Mouse (Mus musculus): ENCODE results near the gene Klk9.

Gene Klk9

DNA sequence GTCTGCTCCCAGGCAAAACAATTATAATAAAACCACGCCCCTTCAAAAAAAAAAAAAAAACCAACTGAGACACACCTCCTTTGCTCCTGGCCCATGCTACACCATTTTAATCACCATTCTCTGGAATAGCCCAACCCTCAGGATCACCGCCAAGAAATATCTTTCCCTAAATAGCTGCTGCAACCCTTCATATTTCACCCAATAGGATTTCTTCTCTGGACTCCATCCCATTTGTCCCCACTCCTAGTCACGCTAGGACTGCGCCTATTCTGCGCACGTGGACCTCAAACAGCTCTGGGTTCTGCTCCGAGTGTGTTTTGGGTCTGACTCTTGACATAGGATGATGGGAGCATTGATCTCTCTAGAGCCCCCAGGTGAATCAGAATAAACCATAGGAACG, 4.7 kb downstream of the Klk9 start:
- DNase-seq (ENCODE audit: low spot score), result no peak

DNA sequence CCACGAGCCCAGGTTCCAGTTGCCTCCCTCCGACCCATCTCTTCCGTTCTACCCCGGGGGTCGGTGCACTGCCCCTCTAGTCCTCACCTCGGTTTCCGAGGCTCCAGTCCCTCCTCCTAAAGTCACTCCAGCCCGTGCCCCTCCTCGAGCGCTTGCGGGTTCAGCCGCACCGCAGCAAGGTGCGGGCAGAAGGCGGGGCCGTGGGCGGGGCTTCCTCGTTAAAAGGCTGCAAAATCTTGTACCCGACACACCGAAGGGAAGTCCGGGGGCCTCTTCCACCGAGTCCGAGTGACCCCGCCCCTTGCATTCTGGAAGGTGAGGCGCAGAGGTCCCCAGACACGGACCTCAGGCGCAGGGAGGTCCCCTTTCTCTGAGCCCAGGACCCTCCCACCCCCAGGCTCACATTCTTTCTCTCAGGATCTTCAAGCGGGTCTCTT, 5.7 kb downstream of the Klk9 start, which contains the start of gene Klk8:
Klk8 (plus strand) TSS at position 245 of the 437 bp plus-strand sequence.
- DNase-seq (ENCODE audit: low spot score), result no peak

DNA sequence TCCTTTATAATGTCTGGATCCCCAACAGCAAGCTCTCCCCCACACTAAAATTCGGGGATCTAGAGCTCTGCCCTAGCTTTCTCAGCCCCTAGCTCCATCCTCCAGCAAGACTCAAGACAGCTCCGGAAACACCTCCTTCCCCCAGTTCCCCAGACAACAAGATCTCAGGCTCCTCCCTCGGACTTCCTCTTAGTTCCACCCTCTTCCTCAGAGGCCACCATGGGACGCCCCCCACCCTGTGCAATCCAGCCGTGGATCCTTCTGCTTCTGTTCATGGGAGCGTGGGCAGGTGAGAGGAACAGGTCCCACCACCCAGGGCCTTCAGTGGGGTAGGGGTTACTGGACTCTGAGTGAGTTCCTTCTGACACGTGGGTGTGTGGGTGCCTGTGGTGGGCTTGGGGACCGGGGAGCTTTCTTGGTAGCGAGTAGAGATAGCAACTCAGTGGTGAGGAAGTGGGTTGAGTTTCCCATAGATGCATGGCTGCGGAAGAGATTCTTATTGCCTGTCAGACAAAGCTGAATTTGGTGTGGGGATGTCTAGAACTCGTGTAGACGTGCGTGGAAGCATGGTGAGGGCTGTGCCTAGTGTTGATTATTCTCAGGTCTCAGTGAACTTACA, 6.3 kb downstream of the Klk9 start:
- no peak for DNase-seq (ENCODE audit: low spot score)

DNA sequence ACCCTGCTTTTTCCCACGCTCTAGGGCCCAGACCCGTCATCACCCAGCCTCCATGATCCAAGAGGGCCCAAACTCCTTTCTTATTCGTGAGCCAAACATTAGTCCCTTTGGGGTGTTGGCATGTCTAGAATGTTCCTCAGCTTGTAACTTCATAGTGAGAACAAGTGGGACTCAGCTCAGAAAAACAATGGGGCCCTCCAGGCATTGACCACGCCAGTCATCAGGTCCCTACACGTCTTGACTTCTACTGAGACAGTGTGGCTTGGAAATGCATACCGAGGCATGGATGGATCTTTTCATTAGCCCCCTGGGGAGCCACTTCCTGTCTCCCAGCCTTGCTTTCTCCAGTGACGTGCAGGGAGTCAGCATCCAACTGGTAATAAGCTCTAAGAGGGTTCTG, 8.2 kb downstream of the Klk9 start:
- DNase-seq (ENCODE audit: low spot score), result no peak

GRCm38 (mm10) chr7:43810994-43811393, 19.3 kb downstream of the Klk9 start, which contains the start of gene Klk7:
Gene Klk7 (plus strand): TSS chr7:43811294.
- DNase-seq (ENCODE audit: low spot score), result no peak

GRCm38 (mm10) chr7:43815211-43815610, 23.5 kb downstream of the Klk9 start:
- DNase-seq (ENCODE audit: low spot score), result no peak

- DNase-seq (ENCODE audit: low spot score), result no peak
Measured at GRCm38 (mm10) chr7:43816746-43817145, 25.1 kb downstream of the Klk9 start.

- DNase-seq (ENCODE audit: low spot score), result no peak
Measured at GRCm38 (mm10) chr7:43821581-43821980, 29.9 kb downstream of the Klk9 start.

DNA sequence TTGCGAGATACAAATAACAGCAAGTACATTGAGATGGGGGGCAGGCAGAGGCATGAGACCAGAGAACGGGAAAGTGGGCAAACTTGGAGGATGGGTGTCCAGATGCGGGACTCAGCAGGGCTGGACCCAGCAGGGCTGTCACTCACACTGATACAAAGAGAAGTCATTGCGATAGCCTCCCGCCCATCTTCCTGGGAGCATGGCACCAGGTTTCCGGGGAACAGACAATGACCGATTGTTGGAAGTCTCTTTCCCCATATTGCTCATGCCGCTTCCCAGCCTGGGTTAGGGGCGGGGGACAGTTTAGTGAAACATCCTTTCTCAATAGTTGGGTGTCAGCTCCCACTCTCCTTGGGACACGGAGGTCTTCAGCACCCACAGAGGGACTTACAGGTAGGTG, 32.5 kb downstream of the Klk9 start, which contains the start of gene Klk6:
Klk6 (plus strand) TSS at position 301 of the 400 bp plus-strand sequence.
- DNase-seq (ENCODE audit: low spot score), result no peak

DNA sequence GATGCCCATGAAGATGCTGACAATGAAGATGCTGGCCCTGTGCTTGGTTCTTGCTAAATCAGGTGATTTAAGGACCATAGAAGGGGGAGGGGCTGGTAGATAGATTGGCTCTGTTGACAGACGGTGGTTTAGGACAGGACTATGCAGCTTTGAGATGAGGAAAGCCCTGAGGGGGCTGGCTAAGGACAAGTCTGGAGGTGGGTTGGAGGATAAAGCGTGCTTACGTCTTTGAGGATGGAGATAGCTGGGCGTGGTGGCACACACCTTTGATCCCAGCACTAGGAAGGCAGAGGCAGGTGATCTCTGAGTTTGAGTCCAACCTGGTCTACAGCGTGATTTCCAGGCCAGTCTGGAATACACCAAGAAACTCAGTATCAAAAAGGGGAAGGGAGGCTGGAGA, 34.4 kb downstream of the Klk9 start:
- no peak for DNase-seq (ENCODE audit: low spot score)

- no peak for DNase-seq (ENCODE audit: low spot score)
Measured at GRCm38 (mm10) chr7:43827706-43828105, 36.0 kb downstream of the Klk9 start.

DNA sequence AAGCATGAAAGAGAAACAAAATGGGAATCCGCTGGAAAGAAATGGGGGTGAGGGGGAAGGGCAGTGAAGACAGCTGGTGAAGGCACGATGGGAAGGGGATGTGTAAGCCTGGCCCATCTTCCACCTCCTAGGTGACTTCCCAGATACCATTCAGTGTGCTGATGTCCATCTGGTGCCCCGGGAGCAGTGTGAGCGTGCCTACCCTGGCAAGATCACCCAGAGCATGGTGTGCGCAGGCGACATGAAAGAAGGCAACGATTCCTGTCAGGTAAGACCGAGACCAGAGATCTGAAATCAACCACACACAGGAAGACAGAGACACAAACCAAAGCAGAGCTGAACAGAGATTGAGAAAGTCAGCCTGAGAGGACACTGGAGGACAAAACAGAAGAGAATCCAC, 37.3 kb downstream of the Klk9 start:
- DNase-seq (ENCODE audit: low spot score), result no peak

GRCm38 (mm10) chr7:43841701-43842100, 50.0 kb downstream of the Klk9 start, which contains the start of gene Klk5:
Gene Klk5 (plus strand): TSS chr7:43841971.
- no peak for DNase-seq (ENCODE audit: low spot score)

GRCm38 (mm10) chr7:43843801-43844200, 52.1 kb downstream of the Klk9 start:
- no peak for DNase-seq (ENCODE audit: low spot score)

Measured in ovary, postnatal 36 days (tissue).